Mouse (Mus musculus): ENCODE measurements around the gene Fads1.

Gene Fads1

GRCm38 (mm10) chr19:10176941-10177372 lies 5.7 kb upstream of the Fads1 start:
- in situ Hi-C loops (cut with MboI): loop anchor here (25.0 kb wide), 1 partner anchor 165 kb away; the partner anchor contains the start of genes Best1 and Rab3il1

- in situ Hi-C loops (cut with MboI): loop anchor here (25.0 kb wide), 1 partner anchor 169 kb away; the partner anchor contains the start of genes Best1 and Rab3il1
Observed at GRCm38 (mm10) chr19:10181225-10181624, 1.5 kb upstream of the Fads1 start.

- in situ Hi-C loops (cut with MboI): loop anchor here (25.0 kb wide), 1 partner anchor 170 kb away; the partner anchor contains the start of genes Best1 and Rab3il1
Observed at GRCm38 (mm10) chr19:10182142-10182541, 546 bp upstream of the Fads1 start.

GRCm38 (mm10) chr19:10183299-10183983 lies 753 bp downstream of the Fads1 start:
- in situ Hi-C loops (cut with MboI): loop anchor here (25.0 kb wide), 1 partner anchor 171 kb away; the partner anchor contains the start of genes Best1 and Rab3il1

- in situ Hi-C loops (cut with MboI): loop anchor here (25.0 kb wide), 1 partner anchor 172 kb away; the partner anchor contains the start of genes Best1 and Rab3il1
Observed at GRCm38 (mm10) chr19:10184096-10184495, 1.4 kb downstream of the Fads1 start.

- in situ Hi-C loops (cut with MboI): loop anchor here (25.0 kb wide), 1 partner anchor 174 kb away; the partner anchor contains the start of genes Best1 and Rab3il1
Observed at GRCm38 (mm10) chr19:10185876-10186275, 3.2 kb downstream of the Fads1 start.

- in situ Hi-C loops (cut with MboI): loop anchor here (25.0 kb wide), 1 partner anchor 174 kb away; the partner anchor contains the start of genes Best1 and Rab3il1
Observed at GRCm38 (mm10) chr19:10186569-10186968, 3.9 kb downstream of the Fads1 start.

- in situ Hi-C loops (cut with MboI): loop anchor here (25.0 kb wide), 1 partner anchor 176 kb away; the partner anchor contains the start of genes Best1 and Rab3il1
Observed at GRCm38 (mm10) chr19:10188281-10188811, 5.7 kb downstream of the Fads1 start.

- in situ Hi-C loops (cut with MboI): loop anchor here (25.0 kb wide), 1 partner anchor 177 kb away; the partner anchor contains the start of genes Best1 and Rab3il1
Observed at GRCm38 (mm10) chr19:10189022-10189421, 6.3 kb downstream of the Fads1 start.

GRCm38 (mm10) chr19:10189940-10190339 lies 7.3 kb downstream of the Fads1 start:
- in situ Hi-C loops (cut with MboI): loop anchor here (25.0 kb wide), 1 partner anchor 178 kb away; the partner anchor contains the start of genes Best1 and Rab3il1

- in situ Hi-C loops (cut with MboI): loop anchor here (25.0 kb wide), 1 partner anchor 178 kb away; the partner anchor contains the start of genes Best1 and Rab3il1
Observed at GRCm38 (mm10) chr19:10190796-10191195, 8.1 kb downstream of the Fads1 start.

- in situ Hi-C loops (cut with MboI): loop anchor here (25.0 kb wide), 1 partner anchor 179 kb away; the partner anchor contains the start of genes Best1 and Rab3il1
Observed at GRCm38 (mm10) chr19:10191326-10191725, 8.6 kb downstream of the Fads1 start.

- in situ Hi-C loops (cut with MboI): loop anchor here (25.0 kb wide), 1 partner anchor 182 kb away; the partner anchor contains the start of genes Best1 and Rab3il1
Observed at GRCm38 (mm10) chr19:10194337-10194736, 11.6 kb downstream of the Fads1 start.

- in situ Hi-C loops (cut with MboI): loop anchor here (25.0 kb wide), 1 partner anchor 183 kb away; the partner anchor contains the start of genes Best1 and Rab3il1
Observed at GRCm38 (mm10) chr19:10195252-10195651, 12.6 kb downstream of the Fads1 start.

- in situ Hi-C loops (cut with MboI): loop anchor here (25.0 kb wide), 1 partner anchor 185 kb away; the partner anchor contains the start of genes Best1 and Rab3il1
Observed at GRCm38 (mm10) chr19:10197130-10197529, 14.4 kb downstream of the Fads1 start.

- in situ Hi-C loops (cut with MboI): loop anchor here (25.0 kb wide), 1 partner anchor 186 kb away; the partner anchor contains the start of genes Best1 and Rab3il1
Observed at GRCm38 (mm10) chr19:10198286-10198685, 15.6 kb downstream of the Fads1 start.

GRCm38 (mm10) chr19:10198723-10199122 lies 16.0 kb downstream of the Fads1 start:
- in situ Hi-C loops (cut with MboI): loop anchor here (25.0 kb wide), 1 partner anchor 186 kb away; the partner anchor contains the start of genes Best1 and Rab3il1

- in situ Hi-C loops (cut with MboI): loop anchor here (10.0 kb wide), 1 partner anchor 288 kb away; no protein-coding TSS in a partner anchor
Observed at GRCm38 (mm10) chr19:10203146-10203847, 20.6 kb downstream of the Fads1 start.

- in situ Hi-C loops (cut with MboI): loop anchor here (10.0 kb wide), 1 partner anchor 289 kb away; no protein-coding TSS in a partner anchor
Observed at GRCm38 (mm10) chr19:10203848-10204615, 21.3 kb downstream of the Fads1 start, which contains the start of the genes Tmem258 and Fen1. TSS of gene Tmem258 (plus strand) at chr19:10204014. TSS of gene Fen1 (minus strand) at chr19:10204169.

GRCm38 (mm10) chr19:10204616-10205001 lies 21.9 kb downstream of the Fads1 start:
- in situ Hi-C loops (cut with MboI): loop anchor here (10.0 kb wide), 1 partner anchor 290 kb away; no protein-coding TSS in a partner anchor
